Mouse (Mus musculus): ENCODE measurements at regions not wholly inside any gene's neighbourhood (a gene's known extent, or its start where the extent isn't known, plus 50 kb on each side); places are given as distances from the start of the nearest gene placed in this dataset.

DNA sequence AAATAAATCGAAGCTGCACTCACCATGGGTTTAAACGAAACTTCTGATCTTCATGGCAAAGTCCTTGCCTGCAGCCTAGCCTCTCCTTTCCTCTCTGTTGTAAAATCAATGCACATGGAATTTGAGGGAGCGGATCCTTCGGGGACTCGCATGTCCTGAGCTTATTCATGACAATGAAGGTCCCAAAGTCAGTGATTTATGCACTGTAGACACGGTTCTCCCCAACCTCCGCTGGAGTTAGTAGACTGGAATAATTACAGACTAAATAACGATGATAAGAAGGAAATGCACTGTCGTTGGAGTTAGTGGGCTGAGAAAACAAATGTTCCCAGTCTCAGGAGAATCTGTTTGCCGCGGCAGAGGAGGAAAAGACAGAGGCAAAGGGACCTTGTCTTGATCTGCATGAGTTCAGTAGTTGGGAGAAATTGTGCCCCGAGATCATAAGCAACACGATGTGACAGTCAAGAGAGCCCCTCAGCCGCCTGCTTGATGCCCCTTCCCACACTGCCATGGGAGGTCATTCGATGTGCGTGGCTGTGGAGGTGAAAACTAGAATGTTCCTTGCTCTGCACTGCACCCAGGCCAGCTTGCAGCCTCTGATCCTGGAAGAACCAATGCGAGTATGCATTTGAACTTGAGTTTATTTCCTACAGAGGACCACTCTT lies 116.1 kb upstream of the Prox1 start:
- no peak for DNase-seq

DNA sequence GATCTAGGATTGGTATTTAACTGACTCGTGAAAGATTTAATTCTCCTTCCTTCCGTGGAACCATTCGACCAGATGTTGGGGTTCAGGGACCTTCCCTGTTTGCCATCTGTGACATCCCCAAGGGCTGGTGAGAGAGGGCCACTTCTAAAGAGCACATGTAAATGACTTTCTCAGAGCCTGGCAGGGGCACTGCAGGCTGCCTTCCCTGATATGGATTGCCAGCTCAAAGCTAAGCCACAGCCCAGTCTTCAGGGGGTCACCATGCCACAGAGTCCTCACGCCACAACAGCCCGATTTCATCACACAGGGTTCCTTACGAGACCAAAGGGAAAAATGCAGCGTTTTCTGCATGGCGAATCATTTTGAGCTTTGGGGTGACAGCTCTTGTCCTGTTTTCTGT lies 115.1 kb upstream of the Prox1 start:
- DNase-seq: no peak

DNA sequence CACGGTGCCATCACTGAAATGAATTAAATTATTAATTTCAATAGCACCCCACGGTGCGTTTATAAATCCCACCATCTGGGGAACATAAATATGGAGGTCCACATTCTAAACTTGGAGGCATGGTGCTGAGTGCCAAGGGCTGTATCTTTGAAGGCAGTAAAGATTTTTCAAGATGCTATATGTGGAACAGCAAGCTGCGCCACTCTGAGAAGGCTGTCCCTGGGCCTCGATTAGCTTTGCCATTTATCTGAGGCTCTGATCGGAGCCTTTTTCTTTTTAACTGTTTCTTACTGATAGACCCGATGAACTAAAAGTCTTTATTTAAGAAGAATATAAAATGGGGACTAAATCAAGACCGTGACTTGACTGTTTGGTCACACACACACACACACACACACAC lies 114.5 kb upstream of the Prox1 start:
- DNase-seq: no peak

- no peak for DNase-seq
Observed at GRCm38 (mm10) chr1:190284138-190284537, 113.6 kb upstream of the Prox1 start.

DNA sequence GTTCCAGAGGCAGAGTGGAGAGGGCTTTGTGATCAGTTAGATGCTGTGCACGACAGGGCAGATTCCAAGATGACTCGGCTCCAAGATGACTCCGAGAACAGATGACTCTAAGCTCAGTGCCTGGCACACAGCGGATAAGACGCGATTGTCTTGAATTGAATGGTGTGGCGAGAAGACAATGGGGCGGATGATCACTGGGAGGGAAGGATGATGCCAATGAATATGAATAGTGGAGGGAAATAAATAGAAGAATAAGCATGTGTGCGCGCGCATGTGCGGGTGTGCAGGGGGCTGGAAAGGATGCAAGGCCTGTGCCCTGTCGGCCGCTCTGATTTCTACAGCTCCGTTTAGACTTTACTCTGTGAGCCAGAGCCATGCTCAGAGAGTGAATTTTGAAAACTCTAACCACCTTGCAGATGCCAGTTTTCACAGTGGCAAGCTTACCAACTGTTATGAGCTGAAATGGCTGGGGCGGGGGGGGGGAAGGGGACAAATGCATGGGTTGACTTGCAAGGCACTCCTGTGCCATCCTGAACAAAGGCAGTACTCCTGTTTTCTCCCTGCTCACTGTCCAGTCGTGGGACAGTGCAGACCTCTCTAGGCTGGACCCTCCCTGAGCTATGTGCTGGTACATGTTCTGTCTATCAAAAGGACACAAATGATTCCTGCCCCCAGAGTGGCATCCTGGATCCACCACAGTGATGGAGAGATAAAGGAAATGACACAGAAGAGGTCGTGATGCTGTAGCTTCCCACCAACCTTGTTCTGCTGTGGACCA lies 109.8 kb upstream of the Prox1 start:
- peak; percentile 19 for DNase-seq

DNA sequence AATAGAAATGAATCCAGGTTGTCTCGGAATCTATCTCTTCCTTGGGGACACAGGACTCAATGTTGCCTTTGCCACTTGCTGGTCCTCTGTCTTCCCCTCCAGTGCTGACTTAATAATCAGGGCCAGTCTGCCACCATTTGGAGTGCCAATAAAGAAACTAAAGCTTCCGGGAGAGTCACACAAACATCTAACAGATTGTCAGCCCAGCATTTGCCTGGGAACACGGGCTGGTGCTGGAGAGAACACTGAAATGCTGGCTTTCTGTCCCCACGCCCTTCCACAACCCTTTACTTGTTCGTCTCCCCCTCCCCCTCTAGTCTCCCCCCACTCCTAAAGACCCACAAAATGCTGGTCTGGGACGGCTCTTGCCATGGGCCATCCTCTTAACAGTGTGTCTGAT lies 104.4 kb upstream of the Prox1 start:
- DNase-seq: no peak

GRCm38 (mm10) chr1:190270784-190271385 lies 100.4 kb upstream of the Prox1 start:
- DNase-seq: no peak

- DNase-seq: no peak
Observed at GRCm38 (mm10) chr1:190269181-190269580, 98.7 kb upstream of the Prox1 start.

GRCm38 (mm10) chr1:190265085-190265780 lies 94.7 kb upstream of the Prox1 start:
- DNase-seq: peak; percentile 36

DNA sequence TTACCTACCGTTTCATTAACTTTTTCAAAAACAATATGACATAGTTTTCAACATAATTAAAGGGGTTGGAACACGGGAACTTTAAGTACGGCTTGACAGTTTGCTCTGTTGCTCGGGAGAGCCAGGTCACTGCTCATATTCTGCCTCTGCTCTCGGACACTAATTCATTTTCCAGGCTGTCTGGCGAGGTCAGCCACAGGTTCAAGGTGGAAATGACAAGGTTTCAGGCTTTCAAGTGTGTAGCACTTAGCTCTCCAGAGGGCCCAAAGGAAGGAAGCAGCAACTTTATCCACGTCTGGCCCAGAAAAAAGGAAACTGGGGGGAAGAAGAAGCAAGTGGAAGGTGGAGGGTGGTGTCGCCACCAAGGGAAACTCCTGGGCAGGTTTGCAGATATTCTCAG lies 94.0 kb upstream of the Prox1 start:
- no peak for DNase-seq

- DNase-seq: no peak
Observed at GRCm38 (mm10) chr1:190263620-190264019, 93.1 kb upstream of the Prox1 start.

- DNase-seq: no peak
Observed at GRCm38 (mm10) chr1:190259576-190259975, 89.1 kb upstream of the Prox1 start.

- DNase-seq: no peak
Observed at GRCm38 (mm10) chr1:190250574-190251246, 80.2 kb upstream of the Prox1 start.

- no peak for DNase-seq
Observed at GRCm38 (mm10) chr1:190242526-190242925, 72.0 kb upstream of the Prox1 start.

GRCm38 (mm10) chr1:190239796-190240195 lies 69.3 kb upstream of the Prox1 start:
- DNase-seq: no peak

DNA sequence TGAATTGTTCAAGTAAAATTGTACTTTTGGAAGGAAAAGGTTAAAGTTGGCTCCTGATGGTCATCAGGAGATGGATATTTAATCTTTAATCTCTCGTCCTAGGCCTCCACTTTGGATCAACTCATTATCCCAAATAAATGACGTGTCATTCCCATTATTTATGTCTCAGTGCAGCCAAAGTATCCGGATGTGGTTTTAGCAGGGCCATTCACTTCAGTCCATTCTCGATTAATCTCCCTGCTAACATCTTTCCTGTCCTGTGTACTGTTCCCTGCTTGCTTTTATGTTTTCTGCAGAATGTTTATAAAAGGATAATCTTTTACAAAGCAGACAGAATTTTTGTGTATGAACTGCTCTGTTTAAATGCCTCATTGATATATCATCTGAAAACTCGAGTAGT lies 60.4 kb upstream of the Prox1 start:
- DNase-seq: no peak

DNA sequence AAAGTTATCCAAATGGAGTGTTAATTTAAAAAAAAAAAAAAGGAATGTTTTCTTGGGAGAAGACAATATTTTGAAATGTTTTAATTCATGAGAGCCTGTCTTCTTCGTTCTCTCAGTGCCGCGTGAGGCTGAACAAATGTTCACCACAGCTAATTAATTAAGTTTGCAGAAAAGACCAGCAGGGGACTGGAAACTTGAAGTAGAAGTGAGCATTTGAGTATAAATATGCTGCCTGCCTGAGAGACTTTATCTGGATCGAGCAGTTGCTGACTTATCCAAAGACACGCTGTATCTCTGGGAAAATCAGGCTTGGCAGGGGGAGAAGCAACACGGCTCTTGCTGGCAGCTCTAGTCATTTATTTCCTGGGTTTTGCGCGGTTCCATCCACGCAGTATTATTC lies 49.9 kb upstream of the Prox1 start:
- no peak for DNase-seq

Data from cerebellum, adult 11-12 months (tissue).